Comparison of ENCODE assay signal across 10 mouse cellular contexts in genomic region chr6:115743569-115743968, GRCm38 (mm10). TPM values are rescaled to one million over a fixed set of nuclear protein-coding genes. Genes with fewer than 3 reads are reported as not detected.
DNase-seq lines count a peak whose midpoint lies in the region; ATAC-seq lines count a peak whose summit lies in the region.
"Had no signal": no experiment of that assay in that cellular context is flagged by ENCODE, and none has a peak within 500 bp of the region (broad histone marks: within the 10 kb centered on the region; RNA-seq: fewer than 3 reads in every experiment).

No protein-coding gene starts in this region.

- H3K9me3 ChIP-seq in liver, embryonic 13.5 days (replicated peaks): no peaks in the 10 kb centered on the region
- H3K9me3 ChIP-seq in stomach, embryonic 15.5 days: no peaks in the 10 kb centered on the region
- H3K9me3 ChIP-seq: embryonic facial prominence, embryonic 12.5 days; hindbrain, embryonic 15.5 days had no signal

- H3K4me1 ChIP-seq in liver, embryonic 13.5 days (replicated peaks): peaks cover 37% of the 10 kb centered on the region
- H3K4me1 ChIP-seq in stomach, embryonic 15.5 days: no peaks in the 10 kb centered on the region
- H3K4me1 ChIP-seq: embryonic facial prominence, embryonic 12.5 days; hindbrain, embryonic 15.5 days had no signal

- H3K4me3 ChIP-seq in liver, embryonic 13.5 days (replicated peaks): no peak overlapping the region
- H3K4me3 ChIP-seq in stomach, embryonic 15.5 days (replicated peaks): no peak overlapping the region
- H3K4me3 ChIP-seq: embryonic facial prominence, embryonic 12.5 days; hindbrain, embryonic 15.5 days had no signal

- WGBS in liver, embryonic 13.5 days (ENCODE audit: insufficient replicate concordance): 5% methylated on average over 1 of the region's 1 CpGs
- 0% methylated on average over 1 of the region's 1 CpGs for whole genome bisulfite sequencing in stomach, embryonic 15.5 days

- peaks cover 3% of the 10 kb centered on the region; the same call in 1 of the 2 replicates for H3K36me3 ChIP-seq in liver, embryonic 13.5 days
- H3K36me3 ChIP-seq in stomach, embryonic 15.5 days: no peaks in the 10 kb centered on the region
- H3K36me3 ChIP-seq: embryonic facial prominence, embryonic 12.5 days; hindbrain, embryonic 15.5 days had no signal

- no peaks in the 10 kb centered on the region for H3K27me3 ChIP-seq in liver, embryonic 13.5 days
- H3K27me3 ChIP-seq in stomach, embryonic 15.5 days (replicated peaks): no peaks in the 10 kb centered on the region
- H3K27me3 ChIP-seq: embryonic facial prominence, embryonic 12.5 days; hindbrain, embryonic 15.5 days had no signal

- no peak overlapping the region for H3K4me2 ChIP-seq in liver, embryonic 13.5 days
- no peak overlapping the region for H3K4me2 ChIP-seq in stomach, embryonic 15.5 days
- H3K4me2 ChIP-seq: embryonic facial prominence, embryonic 12.5 days; hindbrain, embryonic 15.5 days had no signal

- no peak overlapping the region for H3K9ac ChIP-seq in liver, embryonic 13.5 days
- H3K9ac ChIP-seq in stomach, embryonic 15.5 days: no peak overlapping the region
- H3K9ac ChIP-seq: embryonic facial prominence, embryonic 12.5 days; hindbrain, embryonic 15.5 days had no signal

- peak overlapping the region; percentile 69 for H3K27ac ChIP-seq in liver, embryonic 13.5 days
- H3K27ac ChIP-seq in stomach, embryonic 15.5 days: no peak overlapping the region
- H3K27ac ChIP-seq: embryonic facial prominence, embryonic 12.5 days; hindbrain, embryonic 15.5 days had no signal

- DNase-seq in adrenal gland, postnatal 14 days: peak; percentile 65
- DNase-seq in adrenal gland, postnatal 25 days: no peak
- DNase-seq in thymus, postnatal 0 days (ENCODE audit: low spot score): peak; percentile 37
- no peak for DNase-seq in thymus, postnatal 25 days
- peak; percentile 74 for DNase-seq in liver, embryonic 13.5 days
- DNase-seq in frontal cortex, postnatal 10 days (ENCODE audit: low spot score in 2 of 2): no peak
- no peak for DNase-seq in frontal cortex, adult 2 months (ENCODE audit: extremely low spot score in 1 of 2, low spot score in 1 of 2)

- ATAC-seq in liver, embryonic 13.5 days (ENCODE audit: low read depth): peak; percentile 94
- ATAC-seq in stomach, embryonic 15.5 days (ENCODE audit: insufficient read depth, low FRiP score, low read depth): peak; percentile 89

RNA-seq across cellular contexts. Expression of gene Tmem40, which starts 18.6 kb away (rescaled TPM):
- total RNA-seq in adrenal gland, postnatal 14 days (2021): 0.37 and 0.49 TPM in 2 replicates
- not detected in 2 replicates for total RNA-seq in adrenal gland, postnatal 25 days (2021)
- polyA plus RNA-seq in thymus, postnatal 0 days (2015; fragmentation: Nextera tagmentation; extraction: Ambion mirVana): 1.4 and 2.2 TPM in 2 replicates
- 28.3 and 29.9 TPM in 2 replicates for polyA plus RNA-seq in liver, embryonic 13.5 days (2015; fragmentation: Nextera tagmentation; extraction: Ambion mirVana)
- 8.2 and 14.9 TPM in 2 replicates for polyA plus RNA-seq in stomach, embryonic 15.5 days (2015; fragmentation: Nextera tagmentation; extraction: Ambion mirVana)
- polyA plus RNA-seq in frontal cortex, adult 2 months (2012; rRNA removed): 15.3 and 24.4 TPM in 2 replicates

RNA-seq across cellular contexts. Expression of gene Cand2, which starts 30.8 kb away (rescaled TPM):
- total RNA-seq in adrenal gland, postnatal 14 days (2021): 8.7 and 9.1 TPM in 2 replicates
- 11.2 and 14.1 TPM in 2 replicates for total RNA-seq in adrenal gland, postnatal 25 days (2021)
- 4.5 and 5.3 TPM in 2 replicates for polyA plus RNA-seq in thymus, postnatal 0 days (2015; fragmentation: Nextera tagmentation; extraction: Ambion mirVana)
- 3.3 and 4.3 TPM in 2 replicates for polyA plus RNA-seq in liver, embryonic 13.5 days (2015; fragmentation: Nextera tagmentation; extraction: Ambion mirVana)
- polyA plus RNA-seq in stomach, embryonic 15.5 days (2015; fragmentation: Nextera tagmentation; extraction: Ambion mirVana): 19.9 and 22.6 TPM in 2 replicates
- polyA plus RNA-seq in frontal cortex, adult 2 months (2012; rRNA removed): 5.1 and 5.7 TPM in 2 replicates

Comparison
In these comparisons a context has a peak if more than half of its experiments do, and no peak if none do; other contexts are left out.
1. DNase-seq: peak in adrenal gland, postnatal 14 days (single experiment), thymus, postnatal 0 days (single experiment) and liver, embryonic 13.5 days (single experiment); none in adrenal gland, postnatal 25 days (single experiment), thymus, postnatal 25 days (single experiment), frontal cortex, postnatal 10 days (0 of 2) and frontal cortex, adult 2 months (0 of 2).